Mouse (Mus musculus) hindbrain, embryonic 14.5 days (tissue): ENCODE measurements at regions not wholly inside any gene's neighbourhood (a gene's known extent, or its start where the extent isn't known, plus 50 kb on each side); places are given as distances from the start of the nearest gene placed in this dataset.

Source experiments
- ATAC-seq: fragments of 200-750 bp; cut with Nextera tagmentation; 2 replicates; pipeline ENCODE4 v1.8.0; 2017; ENCODE audit warnings: moderate number of reproducible peaks, mild to moderate bottlenecking, moderate TSS enrichment, moderate library complexity; ENCODE audit not compliant: low FRiP score
- DNase-seq: peaks from one replicate; pipeline ENCODE4 v3.0.0-alpha.2; 2015; ENCODE audit warnings: low spot score
- H3K27ac ChIP-seq: fragments of 300-500 bp; sonication (generic); 2 replicates; pipeline ENCODE4 v1.5.1; 2014; ENCODE audit warnings: mild to moderate bottlenecking, moderate library complexity
- H3K27me3 ChIP-seq: fragments of 300-500 bp; sonication (generic); 2 replicates; pipeline ENCODE4 v1.6.1; 2014; ENCODE audit warnings: mild to moderate bottlenecking, low read length, mixed read lengths; ENCODE audit not compliant: control insufficient read depth, insufficient read depth
- H3K36me3 ChIP-seq: fragments of 300-500 bp; sonication (generic); replicated peaks from 2 replicates; pipeline ENCODE4 v1.6.1; 2014; ENCODE audit not compliant: control insufficient read depth, insufficient read depth
- H3K4me1 ChIP-seq: fragments of 300-500 bp; sonication (generic); replicated peaks from 2 replicates; pipeline ENCODE4 v1.6.1; 2014; ENCODE audit warnings: antibody characterized with exemption, low read length, mixed read lengths; ENCODE audit not compliant: control insufficient read depth, insufficient read depth
- H3K4me2 ChIP-seq: fragments of 300-500 bp; sonication (generic); replicated peaks from 2 replicates; pipeline ENCODE4 v1.6.1; 2014; ENCODE audit warnings: mild to moderate bottlenecking, moderate library complexity
- H3K4me3 ChIP-seq: fragments of 300-500 bp; sonication (generic); replicated peaks from 2 replicates; pipeline ENCODE4 v1.5.1; 2014; ENCODE audit warnings: mild to moderate bottlenecking, low read length
- H3K9ac ChIP-seq: fragments of 300-500 bp; sonication (generic); 2 replicates; pipeline ENCODE4 v1.6.1; 2014
- H3K9me3 ChIP-seq: fragments of 300-500 bp; sonication (generic); 2 replicates; pipeline ENCODE4 v1.6.1; 2016; ENCODE audit warnings: low read length; ENCODE audit not compliant: control insufficient read depth
- WGBS: fragments of 180-500 bp; shearing (Covaris S2); extraction: QIAGEN DNeasy Blood & Tissue Kit; methylation state at CpG from one replicate; pipeline ENCODE4 v1.1.7; 2014; 5-methylcytosine and 5-hydroxymethylcytosine counted together

DNA sequence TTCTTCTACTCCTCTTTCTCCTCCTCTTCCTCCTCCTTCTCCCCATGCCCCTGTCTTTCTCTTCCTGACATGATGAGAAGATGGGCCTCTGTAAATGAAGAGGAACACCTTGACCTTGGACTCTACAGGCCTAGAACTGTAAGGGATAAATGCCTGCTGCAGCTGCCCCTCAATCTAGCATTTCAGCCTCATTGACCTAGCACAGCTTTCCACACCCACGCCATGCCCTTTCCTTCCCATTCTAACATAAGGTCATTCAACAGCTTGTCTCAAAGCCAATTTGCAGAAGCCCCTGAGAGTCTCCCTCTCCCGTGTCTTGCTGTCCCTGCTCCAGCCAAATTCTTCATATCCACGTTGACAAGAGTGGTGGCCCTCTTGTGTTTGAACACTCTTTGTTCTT lies 63.8 kb upstream of the Dscam start:
- no peaks in the 10 kb centered on the region for H3K4me1 ChIP-seq
- H3K36me3 ChIP-seq, result no peaks in the 10 kb centered on the region
- WGBS, result 45% methylated on average over 3 of the region's 3 CpGs
- H3K9me3 ChIP-seq, result no peaks in the 10 kb centered on the region
- no peak for ATAC-seq
- H3K4me2 ChIP-seq, result no peak overlapping the region
- no peaks in the 10 kb centered on the region for H3K27me3 ChIP-seq
- H3K4me3 ChIP-seq, result no peak overlapping the region
- no peak for DNase-seq
- H3K27ac ChIP-seq, result no peak overlapping the region
- H3K9ac ChIP-seq, result no peak overlapping the region

DNA sequence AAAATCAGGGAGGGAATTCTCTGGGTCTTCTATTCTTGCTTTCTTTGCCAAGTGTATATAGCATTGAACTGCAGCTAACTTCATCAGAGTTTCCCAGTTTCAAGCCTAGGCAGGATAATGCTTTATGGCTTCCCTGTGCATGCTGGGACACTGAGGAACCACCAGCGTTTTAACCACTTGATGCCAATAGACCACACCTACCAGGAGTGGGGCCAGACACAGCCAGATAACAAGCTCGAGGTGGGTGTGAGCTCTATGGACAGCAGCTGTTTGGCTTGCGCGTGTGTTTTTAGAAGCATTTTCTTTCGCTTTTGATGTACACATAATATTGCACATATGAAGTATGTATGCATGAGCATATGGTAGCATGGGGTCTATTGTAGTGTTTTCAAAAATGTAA lies 69.1 kb upstream of the Dscam start:
- H3K27ac ChIP-seq, result no peak overlapping the region
- no peaks in the 10 kb centered on the region for H3K27me3 ChIP-seq
- no peak for DNase-seq
- no peaks in the 10 kb centered on the region for H3K4me1 ChIP-seq
- no peak overlapping the region for H3K4me2 ChIP-seq
- H3K36me3 ChIP-seq, result no peaks in the 10 kb centered on the region
- no peak overlapping the region for H3K4me3 ChIP-seq
- ATAC-seq, result no peak
- 86% methylated on average over 5 of the region's 5 CpGs for WGBS
- no peaks in the 10 kb centered on the region for H3K9me3 ChIP-seq
- no peak overlapping the region for H3K9ac ChIP-seq

DNA sequence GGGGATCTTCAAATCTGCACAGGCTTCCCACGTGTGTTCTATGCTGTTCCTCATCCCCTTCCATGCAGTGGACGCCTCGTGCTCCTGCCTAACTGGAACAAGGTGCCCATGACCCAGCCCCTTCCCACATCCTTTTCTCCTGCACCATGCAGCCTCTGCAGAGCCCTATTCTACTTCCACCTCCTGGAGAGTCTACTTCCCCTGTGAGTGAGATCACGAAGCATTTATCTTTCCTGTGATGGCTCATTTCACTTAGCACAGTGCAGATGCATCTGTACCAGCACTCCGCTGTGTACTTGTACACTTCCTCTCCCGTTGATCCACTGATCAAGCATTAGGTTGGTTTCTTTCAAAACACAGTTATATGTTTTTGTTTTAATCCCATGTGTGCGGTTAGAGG lies 69.5 kb upstream of the Dscam start:
- 81% methylated on average over 7 of the region's 7 CpGs for WGBS
- H3K4me1 ChIP-seq, result no peaks in the 10 kb centered on the region
- ATAC-seq (no peak), DNase-seq (no peak)
- no peaks in the 10 kb centered on the region for H3K9me3 ChIP-seq
- H3K27me3 ChIP-seq, result no peaks in the 10 kb centered on the region
- H3K4me3 ChIP-seq, result no peak overlapping the region
- H3K36me3 ChIP-seq, result no peaks in the 10 kb centered on the region
- no peak overlapping the region for H3K27ac ChIP-seq
- no peak overlapping the region for H3K9ac ChIP-seq
- H3K4me2 ChIP-seq, result no peak overlapping the region

DNA sequence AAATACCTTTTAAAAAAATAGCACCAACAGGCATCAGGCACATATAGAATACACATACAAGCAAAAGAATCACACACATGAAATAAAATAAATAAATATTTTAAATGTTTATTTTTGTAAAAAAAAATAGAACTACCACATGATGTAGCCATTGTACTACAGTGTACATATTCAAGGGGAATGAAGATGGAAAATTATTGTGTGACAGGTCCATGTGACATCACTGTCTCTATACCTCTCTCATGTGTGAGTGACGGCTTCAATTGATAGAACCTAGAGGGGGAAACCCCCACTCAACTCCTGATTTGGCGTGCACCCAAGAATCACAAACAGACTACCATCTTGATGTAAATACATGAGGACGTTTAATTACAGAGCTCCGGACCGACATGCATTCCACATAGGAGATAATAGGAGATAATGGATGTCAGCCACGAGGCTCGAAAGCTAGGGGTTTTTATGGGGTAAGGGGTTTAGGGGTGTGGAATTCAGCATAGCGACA lies 70.4 kb upstream of the Dscam start:
- no peak for DNase-seq
- Histone ChIP-seq H3K9ac (no peak overlapping the region), H3K36me3 (no peaks in the 10 kb centered on the region), H3K4me3 (no peak overlapping the region), H3K4me2 (no peak overlapping the region), H3K9me3 (no peaks in the 10 kb centered on the region), H3K27me3 (no peaks in the 10 kb centered on the region), H3K4me1 (no peaks in the 10 kb centered on the region), H3K27ac (no peak overlapping the region)
- 72% methylated on average over 8 of the region's 8 CpGs for WGBS
- no peak for ATAC-seq

DNA sequence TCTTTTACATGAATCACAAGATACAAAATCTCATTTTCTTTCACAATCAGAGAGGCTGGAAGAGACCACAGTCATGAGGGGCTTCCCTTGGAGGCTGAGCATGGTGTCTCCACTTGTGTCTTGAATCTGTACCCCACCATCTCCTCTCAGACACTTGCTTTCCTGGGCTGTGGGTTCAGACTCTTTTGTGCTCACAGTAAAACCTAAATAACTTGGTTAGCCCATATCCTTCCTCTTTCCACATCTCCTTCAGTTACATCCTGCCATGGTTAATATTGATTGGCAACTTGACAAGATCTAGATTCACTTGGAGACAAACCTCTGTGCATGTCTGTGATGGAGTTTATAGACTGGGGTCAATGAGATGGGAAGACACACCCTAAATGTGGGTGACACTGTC lies 71.1 kb upstream of the Dscam start:
- H3K4me1 ChIP-seq, result no peaks in the 10 kb centered on the region
- no peak overlapping the region for H3K4me2 ChIP-seq
- no peak for ATAC-seq
- no peaks in the 10 kb centered on the region for H3K9me3 ChIP-seq
- no peaks in the 10 kb centered on the region for H3K27me3 ChIP-seq
- DNase-seq, result no peak
- no peak overlapping the region for H3K4me3 ChIP-seq
- H3K36me3 ChIP-seq, result no peaks in the 10 kb centered on the region
- no peak overlapping the region for H3K27ac ChIP-seq
- no peak overlapping the region for H3K9ac ChIP-seq

DNA sequence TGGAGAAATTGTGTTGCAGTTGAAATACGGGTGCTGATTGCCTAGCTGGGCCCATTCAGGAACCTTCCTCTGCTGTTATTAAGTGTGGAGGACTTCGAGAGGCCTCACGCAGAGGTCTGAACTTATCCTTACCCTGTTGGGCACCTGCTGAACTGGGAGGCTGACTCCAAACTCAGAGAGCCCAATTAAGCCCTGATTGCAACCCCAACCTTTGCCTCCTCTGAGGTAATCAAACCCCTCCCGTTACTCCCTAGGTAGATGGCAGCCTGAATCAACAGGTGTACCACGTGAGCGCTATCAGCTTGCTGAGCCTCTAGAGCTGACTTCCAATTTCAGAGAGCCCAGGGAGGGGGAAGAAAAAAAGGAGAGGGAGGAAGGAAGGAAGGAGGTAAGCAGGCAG lies 79.9 kb upstream of the Dscam start:
- H3K4me3 ChIP-seq, result no peak overlapping the region
- H3K36me3 ChIP-seq, result no peaks in the 10 kb centered on the region
- no peak overlapping the region for H3K4me2 ChIP-seq
- no peaks in the 10 kb centered on the region for H3K9me3 ChIP-seq
- no peak overlapping the region for H3K9ac ChIP-seq
- DNase-seq, result no peak
- no peak for ATAC-seq
- H3K27me3 ChIP-seq, result no peaks in the 10 kb centered on the region
- WGBS, result 79% methylated on average over 6 of the region's 6 CpGs
- no peak overlapping the region for H3K27ac ChIP-seq
- H3K4me1 ChIP-seq, result no peaks in the 10 kb centered on the region

DNA sequence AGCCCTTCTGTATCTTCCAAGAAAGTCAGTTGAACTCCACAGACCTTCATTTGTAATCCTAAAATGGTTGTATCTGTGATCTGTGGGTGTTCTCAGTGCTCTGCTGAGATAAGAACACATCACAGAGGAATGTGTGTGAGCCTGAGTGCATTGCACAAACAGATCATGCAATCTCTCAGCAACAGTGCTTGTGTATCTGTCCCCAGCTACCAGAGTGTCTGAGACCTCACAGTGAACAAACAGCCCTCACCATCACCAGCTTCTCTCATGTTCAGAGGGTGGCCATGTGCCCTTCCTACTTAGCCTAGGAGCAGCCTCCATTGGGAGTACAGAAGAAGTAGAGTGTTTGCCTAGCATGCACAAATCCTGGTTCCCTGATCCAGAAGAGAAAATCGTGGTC lies 82.0 kb upstream of the Dscam start:
- Histone ChIP-seq H3K4me3 (no peak overlapping the region), H3K9ac (no peak overlapping the region), H3K27me3 (no peaks in the 10 kb centered on the region), H3K27ac (no peak overlapping the region), H3K9me3 (no peaks in the 10 kb centered on the region), H3K36me3 (no peaks in the 10 kb centered on the region), H3K4me1 (no peaks in the 10 kb centered on the region), H3K4me2 (no peak overlapping the region)
- 97% methylated on average over 1 of the region's 1 CpGs for WGBS
- no peak for DNase-seq
- no peak for ATAC-seq

DNA sequence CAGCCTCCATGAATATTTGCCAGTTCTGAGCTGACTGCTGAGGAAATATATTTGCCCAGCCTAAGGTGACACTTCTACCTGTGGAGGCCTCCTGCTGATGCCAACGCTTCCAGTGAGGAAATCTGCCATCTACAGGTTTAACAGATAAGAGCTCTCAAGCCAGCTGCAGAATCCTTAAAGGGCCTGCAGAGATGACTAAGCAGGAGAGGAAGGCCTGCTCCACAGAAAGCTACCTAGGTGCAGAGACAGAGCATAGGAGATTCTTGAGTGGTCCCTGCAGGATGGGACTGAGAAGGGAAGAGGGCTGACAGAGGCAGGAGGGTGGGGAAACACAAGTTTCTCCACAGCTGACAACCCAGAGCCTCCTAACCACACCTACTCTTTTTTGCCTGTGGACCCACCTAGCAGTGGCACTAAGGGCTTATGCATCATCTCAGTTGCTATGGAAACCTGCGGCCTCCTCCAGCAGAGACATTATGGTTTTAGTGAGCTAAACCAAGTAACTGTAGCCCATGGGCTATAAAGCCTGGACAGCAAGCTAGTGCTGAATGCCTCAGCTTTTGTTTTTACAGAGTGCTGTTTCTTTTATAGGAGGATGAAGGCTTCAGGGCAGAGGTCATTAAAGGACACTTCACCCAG lies 82.6 kb upstream of the Dscam start:
- H3K4me3 ChIP-seq, result no peak overlapping the region
- H3K36me3 ChIP-seq, result no peaks in the 10 kb centered on the region
- WGBS, result 53% methylated on average over 2 of the region's 2 CpGs
- DNase-seq (no peak), ATAC-seq (no peak)
- no peaks in the 10 kb centered on the region for H3K27me3 ChIP-seq
- H3K4me2 ChIP-seq, result no peak overlapping the region
- H3K27ac ChIP-seq, result no peak overlapping the region; the same call in 1 of the 2 replicates
- H3K9ac ChIP-seq, result no peak overlapping the region
- no peaks in the 10 kb centered on the region for H3K4me1 ChIP-seq
- H3K9me3 ChIP-seq, result no peaks in the 10 kb centered on the region

DNA sequence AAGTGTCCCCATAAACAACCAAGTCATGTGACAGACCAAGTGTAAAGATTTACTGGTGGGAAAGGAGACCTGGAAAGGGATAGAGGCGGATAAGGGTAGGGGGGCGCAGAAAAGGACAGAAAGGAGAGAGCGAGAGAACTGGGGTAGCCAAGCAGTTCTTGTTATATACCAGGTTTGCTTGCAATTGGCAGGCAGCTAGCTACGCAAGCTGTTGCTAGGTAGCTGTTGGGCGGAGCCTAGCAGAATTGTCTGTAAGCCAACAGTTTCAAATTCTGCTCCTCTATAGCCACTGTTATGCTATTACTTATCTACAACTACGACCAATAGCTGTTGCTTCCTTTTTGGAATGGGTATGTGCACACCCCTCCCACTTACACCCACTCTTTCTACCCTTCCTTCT lies 88.3 kb upstream of the Dscam start:
- no peak for ATAC-seq

DNA sequence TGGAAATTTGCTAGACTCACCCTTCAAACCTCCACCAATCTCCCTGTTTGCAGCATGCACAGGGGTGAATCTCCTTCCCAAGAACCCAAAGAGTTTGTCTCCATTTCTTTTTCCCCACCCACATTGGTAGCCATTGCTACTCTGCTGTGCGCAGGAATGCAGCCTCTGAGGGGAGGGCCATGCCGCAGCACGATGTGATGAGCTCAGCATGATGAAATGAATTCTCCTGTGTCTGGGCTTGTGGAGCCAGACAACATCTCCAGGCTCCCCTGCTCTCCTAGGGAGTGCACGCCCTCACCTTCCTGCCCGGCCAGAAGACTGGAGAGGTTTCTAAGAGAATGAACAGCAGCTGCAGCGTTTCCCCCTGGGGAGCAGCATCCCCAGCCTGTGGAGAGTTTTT lies 92.9 kb upstream of the Dscam start:
- H3K27me3 ChIP-seq, result no peaks in the 10 kb centered on the region
- DNase-seq, result no peak
- H3K9ac ChIP-seq, result no peak overlapping the region
- no peaks in the 10 kb centered on the region for H3K9me3 ChIP-seq
- no peaks in the 10 kb centered on the region for H3K4me1 ChIP-seq
- no peak overlapping the region for H3K27ac ChIP-seq
- no peaks in the 10 kb centered on the region for H3K36me3 ChIP-seq
- 15% methylated on average over 6 of the region's 6 CpGs for WGBS
- no peak overlapping the region for H3K4me3 ChIP-seq
- ATAC-seq, result no peak
- H3K4me2 ChIP-seq, result no peak overlapping the region

More for the DNA sequence above, 88.3 kb upstream of the Dscam start:
- no peaks in the 10 kb centered on the region for H3K27me3 ChIP-seq
- no peak overlapping the region for H3K9ac ChIP-seq
- 78% methylated on average over 6 of the region's 6 CpGs for WGBS
- H3K27ac ChIP-seq, result no peak overlapping the region
- H3K4me1 ChIP-seq, result no peaks in the 10 kb centered on the region
- DNase-seq, result no peak
- no peak overlapping the region for H3K4me2 ChIP-seq
- H3K4me3 ChIP-seq, result no peak overlapping the region
- no peaks in the 10 kb centered on the region for H3K36me3 ChIP-seq
- H3K9me3 ChIP-seq, result no peaks in the 10 kb centered on the region
